Mouse (Mus musculus) E14TG2a.4 (cell line): ENCODE results near the gene Akt1s1.

ENCODE experiments used
- H3K27me3 ChIP-seq: 2 replicates; pipeline ENCODE4 v1.6.1; 2014; ENCODE audit warnings: low read length, control low read depth; ENCODE audit not compliant: insufficient read depth
- H3K36me3 ChIP-seq: 2 replicates; pipeline ENCODE4 v1.6.1; 2014; ENCODE audit warnings: low read length, control low read depth; ENCODE audit not compliant: insufficient read depth
- H3K4me1 ChIP-seq: replicated peaks from 2 replicates; pipeline ENCODE4 v1.6.1; 2014; ENCODE audit warnings: low read depth, low read length, control low read depth
- H3K4me3 ChIP-seq: replicated peaks from 2 replicates; pipeline ENCODE4 v1.5.1; 2014; ENCODE audit warnings: mild to moderate bottlenecking, low read length
- H3K9me3 ChIP-seq: 2 replicates; pipeline ENCODE4 v1.6.1; 2014; ENCODE audit warnings: low read length, control low read depth
- CTCF ChIP-seq: conservative IDR thresholded peaks from 2 replicates; pipeline ENCODE4 v1.5.1; 2014; ENCODE audit warnings: low read length
- NANOG ChIP-seq: IDR thresholded peaks from 2 replicates; pipeline ENCODE4 v1.6.1; 2014; ENCODE audit warnings: borderline replicate concordance, low read length, mixed read lengths
- POU5F1 ChIP-seq: IDR thresholded peaks from 2 replicates; pipeline ENCODE4 v1.6.1; 2014; ENCODE audit warnings: low read length, borderline replicate concordance

Akt1s1 gene

DNA sequence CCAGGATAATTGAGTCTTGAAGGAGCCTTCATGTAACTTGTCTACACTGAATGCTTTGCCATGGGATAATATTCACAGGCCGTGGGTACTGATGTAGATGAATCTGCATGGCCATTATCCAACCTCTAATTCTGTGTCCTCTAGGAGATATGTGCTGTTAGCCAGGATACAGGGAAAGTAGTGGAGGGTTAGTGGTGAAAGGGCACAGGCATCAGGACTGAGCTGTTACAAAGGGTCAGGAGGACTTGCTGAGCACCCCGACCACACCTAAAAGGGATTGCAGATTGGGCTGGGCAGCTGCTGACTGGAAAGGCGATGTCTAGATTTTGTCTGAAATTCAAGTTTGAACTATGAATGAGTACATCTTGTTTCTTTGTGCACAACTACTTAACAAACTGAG lies 28.3 kb upstream of the Akt1s1 start:
- H3K36me3 ChIP-seq = peaks cover 72% of the 10 kb centered on the region
- no peak for TF ChIP-seq CTCF
- no peak for TF ChIP-seq POU5F1
- no peak for TF ChIP-seq NANOG
- no peaks in the 10 kb centered on the region for H3K9me3 ChIP-seq
- H3K27me3 ChIP-seq = no peaks in the 10 kb centered on the region
- peak overlapping the region; percentile 96 for H3K4me3 ChIP-seq
- peaks cover 81% of the 10 kb centered on the region for H3K4me1 ChIP-seq

DNA sequence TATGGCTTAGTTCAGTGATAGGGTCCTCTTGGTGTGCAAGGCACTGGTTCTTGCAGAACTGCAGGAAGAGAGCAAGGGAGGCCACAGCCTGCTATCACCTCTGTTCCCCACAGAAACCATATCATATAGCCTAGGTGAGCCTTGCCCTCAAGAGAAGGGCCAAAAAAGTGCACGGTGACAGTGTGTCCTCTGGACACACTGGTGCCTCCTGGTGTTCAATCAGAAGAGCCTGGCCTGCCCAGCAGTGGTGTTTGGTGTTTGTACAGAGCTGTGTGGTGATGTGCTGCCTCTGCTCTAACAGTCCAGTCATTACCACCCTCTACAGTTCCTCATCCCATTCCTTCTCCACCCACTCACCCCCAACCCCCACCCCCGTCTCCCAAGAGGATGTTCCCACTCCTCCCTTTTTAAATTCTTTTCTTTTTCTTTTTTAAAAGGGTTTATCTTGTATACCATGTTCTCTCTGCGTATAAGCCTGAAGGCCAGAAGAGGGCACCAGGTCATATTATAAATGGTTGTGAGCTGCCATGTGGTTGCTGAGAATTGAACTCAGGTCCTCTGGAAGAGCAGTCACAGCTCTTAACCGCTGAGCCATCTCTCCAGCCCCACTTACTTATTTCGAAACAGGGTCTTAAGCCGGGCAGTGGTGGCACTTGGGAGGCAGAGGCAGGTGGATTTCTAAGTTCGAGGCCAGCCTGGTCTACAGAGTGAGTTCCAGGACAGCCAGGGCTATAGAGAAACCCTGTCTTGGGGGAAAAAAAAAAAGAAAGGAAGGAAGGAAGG lies 26.9 kb upstream of the Akt1s1 start:
- H3K27me3 ChIP-seq = no peaks in the 10 kb centered on the region
- H3K36me3 ChIP-seq = peaks cover 85% of the 10 kb centered on the region
- no peak for TF ChIP-seq CTCF
- no peak for TF ChIP-seq POU5F1
- H3K4me1 ChIP-seq = peaks cover 94% of the 10 kb centered on the region
- H3K4me3 ChIP-seq = peak overlapping the region; percentile 96
- H3K9me3 ChIP-seq = no peaks in the 10 kb centered on the region

DNA sequence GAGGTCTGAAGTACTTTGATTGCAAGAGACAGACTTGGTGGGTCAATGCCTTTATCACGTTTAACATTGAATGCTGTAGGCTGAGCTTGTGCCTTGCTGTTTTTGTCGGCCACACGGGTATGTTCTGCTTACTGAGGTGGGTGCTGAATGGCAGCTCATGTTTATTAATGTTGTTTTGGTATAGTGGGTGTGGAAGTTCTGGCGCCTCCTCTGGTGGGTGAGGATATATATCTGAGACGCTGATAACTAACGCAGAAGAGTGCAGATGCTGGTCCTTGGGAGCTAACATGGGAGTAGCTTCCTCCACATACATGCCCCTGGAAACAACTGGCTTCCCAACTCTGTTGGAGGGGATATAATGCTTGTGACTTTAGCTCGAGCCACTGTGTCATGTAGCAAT lies 25.4 kb upstream of the Akt1s1 start:
- Histone ChIP-seq H3K4me1 (peaks cover 97% of the 10 kb centered on the region), H3K36me3 (peaks cover 90% of the 10 kb centered on the region), H3K9me3 (no peaks in the 10 kb centered on the region), H3K27me3 (no peaks in the 10 kb centered on the region), H3K4me3 (peak overlapping the region; percentile 27)
- TF ChIP-seq CTCF (no peak), POU5F1 (no peak), NANOG (no peak)

DNA sequence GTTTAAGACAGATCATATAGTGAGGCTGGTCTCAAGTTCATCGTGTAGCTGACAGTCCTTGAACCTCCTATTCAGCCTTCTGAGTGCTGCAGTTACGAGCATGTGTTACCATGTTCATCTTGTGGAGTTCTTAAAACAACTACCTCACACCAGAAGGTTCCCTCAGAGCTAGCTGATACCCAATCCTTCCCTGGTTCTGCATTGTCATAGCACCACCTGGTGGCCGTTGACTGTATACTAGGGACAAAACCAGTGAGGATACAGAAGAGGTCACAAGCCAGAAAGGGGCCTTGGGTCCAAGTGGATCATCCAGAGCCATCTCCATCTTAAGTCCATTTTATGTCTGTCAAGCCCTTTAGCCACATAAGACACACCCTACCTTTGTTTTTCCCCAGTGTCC lies 23.9 kb upstream of the Akt1s1 start:
- no peaks in the 10 kb centered on the region for H3K9me3 ChIP-seq
- H3K36me3 ChIP-seq = peaks cover 90% of the 10 kb centered on the region
- no peaks in the 10 kb centered on the region for H3K27me3 ChIP-seq
- H3K4me3 ChIP-seq = peak overlapping the region; percentile 27; the same call in 1 of the 2 replicates
- TF ChIP-seq NANOG (no peak), POU5F1 (no peak), CTCF (peak; percentile 67)
- peaks cover 97% of the 10 kb centered on the region for H3K4me1 ChIP-seq

DNA sequence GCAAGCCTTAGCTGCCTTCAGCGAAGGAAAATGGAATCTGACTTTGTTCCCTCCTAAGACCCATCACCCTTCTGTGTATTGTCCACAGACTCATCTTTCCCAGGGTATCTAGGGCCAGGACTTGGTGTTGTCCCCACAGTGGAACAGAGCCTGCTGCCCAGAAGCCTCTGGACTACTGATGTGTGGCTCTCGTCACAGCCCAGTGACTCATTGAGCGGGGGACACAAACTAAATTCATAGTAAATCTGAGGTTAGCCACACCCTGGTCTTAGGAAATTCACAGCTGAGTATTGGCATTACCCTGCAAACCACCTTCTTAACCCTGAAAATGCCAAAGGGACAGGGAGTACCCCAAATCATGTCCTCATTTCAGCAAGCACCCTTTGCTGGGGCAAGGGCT lies 22.0 kb upstream of the Akt1s1 start:
- peaks cover 97% of the 10 kb centered on the region for H3K4me1 ChIP-seq
- no peak for TF ChIP-seq POU5F1
- TF ChIP-seq NANOG = no peak
- TF ChIP-seq CTCF = no peak

DNA sequence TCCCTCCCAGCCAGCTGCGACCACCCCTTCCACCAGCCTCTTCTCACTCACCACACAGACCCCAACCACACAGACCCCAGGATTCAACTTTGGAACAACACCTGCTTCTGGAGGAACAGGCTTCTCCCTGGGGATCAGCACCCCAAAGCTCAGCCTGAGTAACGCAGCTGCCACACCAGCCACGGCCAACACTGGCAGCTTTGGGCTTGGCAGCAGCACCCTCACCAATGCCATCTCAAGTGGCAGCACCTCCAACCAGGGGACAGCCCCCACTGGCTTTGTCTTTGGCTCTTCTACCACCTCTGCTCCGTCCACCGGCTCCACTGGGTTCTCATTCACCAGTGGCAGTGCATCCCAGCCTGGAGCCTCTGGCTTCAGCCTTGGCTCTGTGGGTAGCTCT lies 20.1 kb upstream of the Akt1s1 start:
- peaks cover 97% of the 10 kb centered on the region for H3K36me3 ChIP-seq
- no peaks in the 10 kb centered on the region for H3K27me3 ChIP-seq
- peaks cover 85% of the 10 kb centered on the region for H3K4me1 ChIP-seq
- TF ChIP-seq CTCF (no peak), NANOG (no peak), POU5F1 (no peak)
- H3K9me3 ChIP-seq = no peaks in the 10 kb centered on the region
- H3K4me3 ChIP-seq = peak overlapping the region; percentile 48; the same call in 1 of the 2 replicates

More for the DNA sequence above, 22.0 kb upstream of the Akt1s1 start:
- Histone ChIP-seq H3K27me3 (no peaks in the 10 kb centered on the region), H3K36me3 (peaks cover 90% of the 10 kb centered on the region), H3K9me3 (no peaks in the 10 kb centered on the region), H3K4me3 (0 out of 2 replicates have a peak overlapping the region, but pooled peaks have one; percentile 8)

DNA sequence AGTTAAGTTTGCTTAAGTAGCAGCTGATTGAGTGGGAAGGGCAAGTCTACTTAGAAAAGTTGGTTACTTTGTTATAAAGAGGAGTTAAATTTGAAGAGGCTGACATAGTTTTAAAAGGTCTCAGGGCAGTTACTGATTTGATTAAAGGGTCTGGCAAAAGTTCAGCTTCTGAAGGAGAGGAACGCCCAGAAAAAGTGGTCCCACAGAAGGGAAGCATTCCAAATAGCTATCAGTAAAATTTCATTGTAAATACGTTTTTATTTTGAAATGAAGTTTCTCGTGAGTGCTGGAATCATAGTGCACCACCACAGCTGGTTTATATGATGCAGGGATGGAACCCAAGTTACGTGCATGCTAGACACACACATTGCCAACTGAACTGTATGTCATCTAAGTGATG lies 16.0 kb upstream of the Akt1s1 start:
- Histone ChIP-seq H3K4me1 (peaks cover 68% of the 10 kb centered on the region), H3K27me3 (no peaks in the 10 kb centered on the region), H3K36me3 (peaks cover 98% of the 10 kb centered on the region), H3K9me3 (no peaks in the 10 kb centered on the region), H3K4me3 (no peak overlapping the region)
- TF ChIP-seq POU5F1 = no peak
- TF ChIP-seq CTCF = no peak
- no peak for TF ChIP-seq NANOG

DNA sequence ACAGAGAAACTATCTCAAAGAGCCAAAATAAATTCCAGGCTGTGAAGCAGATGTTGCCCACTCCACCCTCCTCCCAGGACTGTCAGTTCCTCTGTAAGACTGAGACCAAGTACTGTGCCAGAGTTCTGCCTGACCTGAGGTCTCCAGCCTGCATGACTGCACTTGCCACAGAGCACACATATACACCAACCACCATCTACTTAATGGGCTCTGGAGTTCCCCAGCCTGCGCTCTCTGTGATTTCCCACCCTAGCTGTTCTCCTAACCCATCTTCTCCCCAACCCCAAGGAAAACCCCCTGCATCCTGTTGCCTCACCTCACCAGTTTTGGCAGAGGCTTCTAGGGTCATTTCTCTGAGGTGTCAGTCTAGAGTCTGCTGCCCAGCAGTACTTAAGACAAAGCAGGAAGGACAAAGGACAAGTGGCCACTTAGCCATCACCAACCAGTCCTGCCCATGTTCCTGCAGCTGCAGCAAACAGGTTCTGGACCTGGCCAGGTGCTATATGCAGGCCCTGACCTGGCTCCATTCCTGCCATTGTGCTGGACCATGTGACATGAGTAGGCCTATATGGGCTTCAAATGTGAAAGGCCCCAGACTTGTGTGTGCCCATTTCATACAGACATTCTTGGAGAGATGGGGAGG lies 13.3 kb upstream of the Akt1s1 start:
- H3K9me3 ChIP-seq = no peaks in the 10 kb centered on the region
- TF ChIP-seq POU5F1 (no peak), NANOG (no peak), CTCF (no peak)
- no peak overlapping the region for H3K4me3 ChIP-seq
- peaks cover 26% of the 10 kb centered on the region for H3K27me3 ChIP-seq
- H3K36me3 ChIP-seq = peaks cover 83% of the 10 kb centered on the region
- H3K4me1 ChIP-seq = peaks cover 59% of the 10 kb centered on the region

DNA sequence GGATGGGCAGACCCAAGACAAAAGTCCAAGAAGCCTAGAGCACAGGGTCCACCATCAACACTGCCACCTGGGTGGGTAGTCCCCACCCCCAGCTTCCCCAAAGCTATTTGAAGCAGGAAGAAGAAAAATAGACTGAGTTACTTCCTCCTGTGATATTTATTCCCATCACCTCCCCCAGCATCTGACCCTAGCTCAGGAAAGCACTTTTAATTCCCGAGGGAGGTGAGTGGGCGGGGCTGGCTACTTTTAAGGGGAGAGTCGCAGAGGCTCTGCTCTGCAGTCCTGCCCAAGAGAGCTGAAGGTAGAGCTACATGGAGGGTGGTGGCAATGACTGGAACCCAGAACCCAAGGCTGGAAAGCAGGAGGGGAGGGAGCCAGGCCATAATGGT lies 12.8 kb upstream of the Akt1s1 start:
- Histone ChIP-seq H3K9me3 (no peaks in the 10 kb centered on the region), H3K4me3 (no peak overlapping the region), H3K36me3 (peaks cover 82% of the 10 kb centered on the region), H3K27me3 (peaks cover 29% of the 10 kb centered on the region), H3K4me1 (peaks cover 59% of the 10 kb centered on the region)
- TF ChIP-seq POU5F1 (no peak), NANOG (no peak), CTCF (no peak)
